Mouse (Mus musculus) forebrain, embryonic 16.5 days (tissue): ENCODE measurements around the gene Dst. TPM values are rescaled to one million over a fixed set of nuclear protein-coding genes. Genes with fewer than 3 reads are reported as not detected.

Experiments
- ATAC-seq: fragments of 200-750 bp; cut with Nextera tagmentation; 2 replicates; pipeline ENCODE4 v1.8.0; 2017; ENCODE audit warnings: mild to moderate bottlenecking, moderate library complexity
- H3K27ac ChIP-seq: fragments of 300-500 bp; sonication (generic); 2 replicates; pipeline ENCODE4 v1.5.1; 2014; ENCODE audit warnings: low read length, control low read depth
- H3K27me3 ChIP-seq: fragments of 300-500 bp; sonication (generic); replicated peaks from 2 replicates; pipeline ENCODE4 v1.6.1; 2014; ENCODE audit warnings: low read length; ENCODE audit not compliant: control insufficient read depth, insufficient read depth
- H3K36me3 ChIP-seq: fragments of 300-500 bp; sonication (generic); 2 replicates; pipeline ENCODE4 v1.6.1; 2014; ENCODE audit not compliant: control insufficient read depth, insufficient read depth
- H3K4me1 ChIP-seq: fragments of 300-500 bp; sonication (generic); replicated peaks from 2 replicates; pipeline ENCODE4 v1.6.1; 2014; ENCODE audit warnings: low read length; ENCODE audit not compliant: control insufficient read depth, insufficient read depth
- H3K4me2 ChIP-seq: fragments of 300-500 bp; sonication (generic); 2 replicates; pipeline ENCODE4 v1.6.1; 2014; ENCODE audit warnings: mild to moderate bottlenecking, low read length, control low read depth
- H3K4me3 ChIP-seq: fragments of 300-500 bp; sonication (generic); replicated peaks from 2 replicates; pipeline ENCODE4 v1.5.1; 2014; ENCODE audit warnings: mild to moderate bottlenecking, low read length, control low read depth
- H3K9ac ChIP-seq: fragments of 300-500 bp; sonication (generic); replicated peaks from 2 replicates; pipeline ENCODE4 v1.6.1; 2014; ENCODE audit warnings: low read depth, low read length, control low read depth
- H3K9me3 ChIP-seq: fragments of 300-500 bp; sonication (generic); 2 replicates; pipeline ENCODE4 v1.6.1; 2016; ENCODE audit warnings: low read length; ENCODE audit not compliant: control insufficient read depth
- whole genome bisulfite sequencing: fragments of 180-500 bp; shearing (Covaris S2); extraction: QIAGEN DNeasy Blood & Tissue Kit; methylation state at CpG from one replicate; pipeline ENCODE4 v1.1.7; 2014; 5-methylcytosine and 5-hydroxymethylcytosine counted together
- polyA plus RNA-seq: library from polyadenylated mRNA; unstranded; fragments of >200 nt; fragmentation: Nextera tagmentation; extraction: Ambion mirVana; gene quantifications from 2 replicates; pipeline ENCODE4 v1.2.1, GENCODE M21; 2015

Dst gene
- polyA plus RNA-seq, 1 experiment from 2014 or later = 41.2 TPM

GRCm38 (mm10) chr1:34245951-34246641 lies 338.1 kb downstream of the Dst start:
- Histone ChIP-seq H3K9ac (no peak overlapping the region), H3K36me3 (peaks cover 8% of the 10 kb centered on the region), H3K4me1 (no peaks in the 10 kb centered on the region), H3K27ac (no peak overlapping the region), H3K4me2 (no peak overlapping the region), H3K27me3 (no peaks in the 10 kb centered on the region), H3K4me3 (no peak overlapping the region), H3K9me3 (no peaks in the 10 kb centered on the region)
- 94% methylated on average over 15 of the region's 15 CpGs for WGBS
- no peak for ATAC-seq

GRCm38 (mm10) chr1:34246642-34246987 lies 338.6 kb downstream of the Dst start:
- Histone ChIP-seq H3K4me3 (no peak overlapping the region), H3K9ac (no peak overlapping the region), H3K27me3 (no peaks in the 10 kb centered on the region), H3K4me1 (no peaks in the 10 kb centered on the region), H3K27ac (no peak overlapping the region), H3K4me2 (no peak overlapping the region), H3K9me3 (no peaks in the 10 kb centered on the region), H3K36me3 (peaks cover 8% of the 10 kb centered on the region)
- no peak for ATAC-seq
- 95% methylated on average over 8 of the region's 8 CpGs for WGBS

GRCm38 (mm10) chr1:34251137-34251536 lies 343.1 kb downstream of the Dst start:
- 95% methylated on average over 13 of the region's 13 CpGs for WGBS
- no peaks in the 10 kb centered on the region for H3K9me3 ChIP-seq
- no peaks in the 10 kb centered on the region for H3K27me3 ChIP-seq
- no peaks in the 10 kb centered on the region for H3K4me1 ChIP-seq
- H3K9ac ChIP-seq = no peak overlapping the region
- H3K27ac ChIP-seq = no peak overlapping the region
- no peak overlapping the region for H3K4me2 ChIP-seq
- H3K4me3 ChIP-seq = no peak overlapping the region
- H3K36me3 ChIP-seq = peaks cover 14% of the 10 kb centered on the region
- ATAC-seq = no peak

- Histone ChIP-seq H3K9ac (no peak overlapping the region), H3K9me3 (no peaks in the 10 kb centered on the region), H3K27ac (no peak overlapping the region), H3K4me1 (no peaks in the 10 kb centered on the region), H3K4me2 (no peak overlapping the region), H3K27me3 (no peaks in the 10 kb centered on the region), H3K36me3 (peaks cover 11% of the 10 kb centered on the region), H3K4me3 (no peak overlapping the region)
- ATAC-seq = no peak
- WGBS = 92% methylated on average over 8 of the region's 8 CpGs
Observed at GRCm38 (mm10) chr1:34252267-34252666, 344.2 kb downstream of the Dst start.

GRCm38 (mm10) chr1:34253876-34254275 lies 345.9 kb downstream of the Dst start:
- no peak overlapping the region for H3K4me2 ChIP-seq
- no peak overlapping the region for H3K4me3 ChIP-seq
- no peaks in the 10 kb centered on the region for H3K27me3 ChIP-seq
- ATAC-seq = no peak
- no peak overlapping the region for H3K27ac ChIP-seq
- H3K36me3 ChIP-seq = peaks cover 11% of the 10 kb centered on the region
- 91% methylated on average over 7 of the region's 7 CpGs for WGBS
- H3K9ac ChIP-seq = no peak overlapping the region
- no peaks in the 10 kb centered on the region for H3K9me3 ChIP-seq
- no peaks in the 10 kb centered on the region for H3K4me1 ChIP-seq

GRCm38 (mm10) chr1:34259898-34260297 lies 351.9 kb downstream of the Dst start:
- Histone ChIP-seq H3K9me3 (no peaks in the 10 kb centered on the region), H3K27ac (no peak overlapping the region), H3K4me3 (no peak overlapping the region), H3K9ac (no peak overlapping the region), H3K4me1 (no peaks in the 10 kb centered on the region), H3K27me3 (no peaks in the 10 kb centered on the region), H3K36me3 (peaks cover 27% of the 10 kb centered on the region), H3K4me2 (no peak overlapping the region)
- no peak for ATAC-seq
- 73% methylated on average over 8 of the region's 8 CpGs for WGBS

- Histone ChIP-seq H3K4me2 (no peak overlapping the region), H3K36me3 (peaks cover 35% of the 10 kb centered on the region), H3K9me3 (no peaks in the 10 kb centered on the region), H3K27me3 (no peaks in the 10 kb centered on the region), H3K4me1 (no peaks in the 10 kb centered on the region), H3K27ac (no peak overlapping the region), H3K4me3 (no peak overlapping the region), H3K9ac (no peak overlapping the region)
- 86% methylated on average over 12 of the region's 12 CpGs for WGBS
- ATAC-seq = no peak
Observed at GRCm38 (mm10) chr1:34261011-34261410, 353.0 kb downstream of the Dst start.

GRCm38 (mm10) chr1:34268520-34268919 lies 360.5 kb downstream of the Dst start:
- 81% methylated on average over 13 of the region's 13 CpGs for WGBS
- Histone ChIP-seq H3K36me3 (peaks cover 31% of the 10 kb centered on the region), H3K4me3 (no peak overlapping the region), H3K4me1 (no peaks in the 10 kb centered on the region), H3K27me3 (no peaks in the 10 kb centered on the region), H3K4me2 (no peak overlapping the region), H3K9me3 (no peaks in the 10 kb centered on the region), H3K9ac (no peak overlapping the region), H3K27ac (no peak overlapping the region)
- ATAC-seq = no peak

- ATAC-seq = no peak
- Histone ChIP-seq H3K27ac (no peak overlapping the region), H3K27me3 (no peaks in the 10 kb centered on the region), H3K4me1 (no peaks in the 10 kb centered on the region), H3K9ac (no peak overlapping the region), H3K9me3 (no peaks in the 10 kb centered on the region), H3K4me3 (no peak overlapping the region), H3K36me3 (peaks cover 24% of the 10 kb centered on the region), H3K4me2 (no peak overlapping the region)
- WGBS = 76% methylated on average over 11 of the region's 11 CpGs
Observed at GRCm38 (mm10) chr1:34269578-34269977, 361.6 kb downstream of the Dst start.

- Histone ChIP-seq H3K9me3 (no peaks in the 10 kb centered on the region), H3K27me3 (no peaks in the 10 kb centered on the region), H3K36me3 (peaks cover 19% of the 10 kb centered on the region; the same call in 1 of the 2 replicates), H3K9ac (no peak overlapping the region), H3K4me3 (no peak overlapping the region), H3K27ac (no peak overlapping the region), H3K4me1 (no peaks in the 10 kb centered on the region), H3K4me2 (no peak overlapping the region)
- ATAC-seq = no peak
- 96% methylated on average over 12 of the region's 12 CpGs for WGBS
Observed at GRCm38 (mm10) chr1:34273922-34274321, 365.9 kb downstream of the Dst start.
